Mouse (Mus musculus) CD4-positive helper T cell, adult 2 months (primary cell): ENCODE measurements around the gene Tln2.
"Not testable (repeated sequence)": the region's sequence is repeated elsewhere in the genome, so short reads cannot be mapped to it uniquely, and the experiment has no call there.

ENCODE experiments used
- DNase-seq: peaks from one replicate; pipeline ENCODE4 v3.0.0-alpha.2; 2012; ENCODE audit warnings: low read depth, missing footprints, low spot score

Tln2 gene

GRCm38 (mm10) chr9:67362053-67362452 lies 197.4 kb downstream of the Tln2 start:
- DNase-seq: no peak

- no peak for DNase-seq
Observed at GRCm38 (mm10) chr9:67361511-67361910, 198.0 kb downstream of the Tln2 start.

DNA sequence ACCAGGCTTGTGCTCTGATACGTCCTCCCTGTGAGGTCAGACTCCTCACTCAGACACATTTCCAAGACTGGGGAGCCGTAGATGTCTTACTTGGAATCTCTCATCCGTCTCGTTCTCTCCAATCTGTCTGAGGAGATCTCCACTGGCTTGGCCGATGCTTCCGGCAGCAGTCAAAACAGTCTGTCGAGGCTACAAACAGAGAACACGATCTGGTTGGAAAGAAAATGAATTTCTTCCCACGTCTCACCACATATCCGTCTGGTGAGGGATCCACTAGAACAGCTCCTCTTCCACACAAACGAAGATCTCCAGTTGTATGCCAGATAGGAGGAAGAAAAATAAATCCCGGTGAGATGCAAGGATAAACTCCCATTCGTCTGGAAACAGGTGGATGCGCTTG lies 205.1 kb downstream of the Tln2 start:
- DNase-seq: no peak

DNA sequence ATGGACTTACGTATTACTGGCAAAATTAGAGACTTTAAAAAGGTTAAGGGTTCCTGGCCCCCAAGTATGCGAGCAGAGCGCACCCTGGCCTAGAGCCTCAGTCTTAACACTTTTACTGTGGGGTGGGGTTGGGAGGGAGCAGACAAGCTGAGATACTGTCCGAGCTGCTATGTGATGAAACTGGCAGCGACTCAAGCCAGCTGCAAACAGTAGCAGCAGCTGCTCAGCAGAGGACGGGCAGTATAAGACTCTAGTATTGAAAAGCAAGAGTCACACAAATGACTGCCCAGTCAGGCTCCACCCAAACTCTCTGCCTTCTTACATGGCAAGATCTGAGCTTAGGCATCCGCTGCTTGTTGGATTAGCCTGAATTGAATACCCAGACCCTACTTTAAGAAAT lies 206.1 kb downstream of the Tln2 start:
- no peak for DNase-seq

- no peak for DNase-seq
Observed at GRCm38 (mm10) chr9:67348983-67349382, 210.5 kb downstream of the Tln2 start.

- no peak for DNase-seq
Observed at GRCm38 (mm10) chr9:67347184-67347583, 212.3 kb downstream of the Tln2 start.

- no peak for DNase-seq
Observed at GRCm38 (mm10) chr9:67331281-67331680, 228.2 kb downstream of the Tln2 start.

DNA sequence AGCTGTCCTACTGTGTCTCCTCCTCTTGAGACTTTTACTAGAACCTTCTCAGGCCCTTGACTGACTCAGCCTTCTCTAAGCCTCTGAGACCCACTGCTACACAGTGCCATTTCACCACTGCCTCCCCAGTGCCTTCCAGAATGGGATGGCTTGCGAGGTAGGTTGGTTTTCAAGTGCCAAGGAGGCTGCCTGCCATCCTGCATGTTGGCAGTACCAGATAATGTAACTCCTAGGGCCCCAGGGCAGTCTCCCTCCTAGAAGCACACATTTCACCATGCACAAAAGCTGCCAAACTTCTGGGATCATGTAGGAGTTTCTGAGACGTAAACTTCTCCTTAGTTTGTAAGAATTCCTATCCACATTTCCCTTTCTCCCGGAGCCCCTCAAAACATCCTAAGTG lies 231.1 kb downstream of the Tln2 start:
- no peak for DNase-seq

DNA sequence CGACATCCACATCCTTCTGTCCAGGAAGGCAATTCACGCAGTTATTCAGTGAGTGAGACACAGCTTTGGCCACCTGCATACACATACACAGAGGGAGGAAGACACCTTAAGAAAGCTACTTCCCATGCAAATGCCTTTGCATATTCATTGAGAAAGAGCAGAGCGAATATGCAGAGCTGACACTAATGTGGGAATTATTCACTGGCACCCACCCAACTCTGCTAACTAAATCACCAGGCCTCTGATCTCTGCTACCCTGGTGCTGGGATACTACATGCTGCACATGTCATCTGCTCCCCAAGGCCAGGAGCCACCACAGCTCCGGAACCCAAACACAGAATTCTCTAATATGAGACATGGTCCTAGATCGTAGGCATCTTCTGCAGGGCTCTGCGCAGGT lies 237.6 kb downstream of the Tln2 start:
- DNase-seq: no peak

DNA sequence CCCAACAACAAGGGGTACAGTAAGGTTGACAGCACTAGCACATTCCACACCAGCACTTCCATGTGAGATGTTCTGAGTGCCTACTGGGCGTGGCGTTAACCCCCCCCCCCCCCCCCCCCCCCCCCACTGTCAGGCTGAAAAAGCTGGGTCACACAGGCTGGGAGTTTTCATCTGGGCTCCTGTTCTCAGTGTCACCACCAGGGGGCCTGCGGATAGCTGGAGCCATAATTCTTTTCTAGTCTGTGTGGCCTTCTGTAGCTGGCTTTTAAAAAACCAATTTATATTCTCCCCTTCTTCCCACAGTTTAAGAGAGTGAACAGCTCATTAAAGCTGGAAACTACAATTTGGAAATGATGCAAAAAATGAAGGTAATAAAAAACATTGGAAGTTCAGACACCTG lies 244.1 kb downstream of the Tln2 start:
- peak; percentile 3 for DNase-seq

DNA sequence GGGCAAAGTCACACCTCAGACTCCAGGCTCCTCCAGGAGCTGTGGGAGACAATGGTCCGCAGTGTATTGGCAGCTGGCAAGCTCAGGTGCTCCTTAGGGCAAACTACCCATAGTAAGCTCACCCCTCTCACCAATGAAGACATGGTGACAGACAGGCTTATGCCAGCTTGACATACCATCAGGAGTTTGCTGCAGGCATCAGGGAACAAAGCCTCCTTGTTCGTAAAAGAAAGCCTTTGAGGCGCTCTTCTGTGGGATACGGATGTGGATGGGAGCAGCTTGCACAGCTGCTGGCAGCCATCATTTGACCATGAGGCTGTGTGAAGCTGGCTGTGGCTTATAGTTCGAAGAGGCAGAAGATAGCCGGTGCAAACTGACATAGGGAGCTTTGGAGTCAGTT lies 254.5 kb downstream of the Tln2 start:
- no peak for DNase-seq

GRCm38 (mm10) chr9:67303986-67304385 lies 255.5 kb downstream of the Tln2 start:
- DNase-seq: no peak

DNA sequence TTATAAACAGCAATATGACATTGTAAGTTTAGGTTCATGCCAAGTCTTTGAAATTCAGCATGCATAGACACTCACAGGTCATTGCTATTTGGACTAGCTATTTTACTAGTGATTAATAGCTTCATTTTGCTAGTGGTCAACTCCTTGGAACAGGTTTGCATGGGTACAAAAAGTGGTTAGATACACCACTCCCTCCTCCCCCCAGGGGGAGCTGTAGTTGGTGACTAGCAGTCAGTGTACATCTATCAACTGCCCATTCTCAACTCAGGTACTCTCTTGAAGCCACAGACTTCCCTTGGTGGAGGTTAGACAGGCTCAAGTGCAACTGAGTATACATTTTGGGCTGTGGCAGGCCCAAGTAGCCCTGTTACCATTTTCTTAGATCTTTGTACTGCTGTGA lies 256.5 kb downstream of the Tln2 start:
- DNase-seq: no peak

DNA sequence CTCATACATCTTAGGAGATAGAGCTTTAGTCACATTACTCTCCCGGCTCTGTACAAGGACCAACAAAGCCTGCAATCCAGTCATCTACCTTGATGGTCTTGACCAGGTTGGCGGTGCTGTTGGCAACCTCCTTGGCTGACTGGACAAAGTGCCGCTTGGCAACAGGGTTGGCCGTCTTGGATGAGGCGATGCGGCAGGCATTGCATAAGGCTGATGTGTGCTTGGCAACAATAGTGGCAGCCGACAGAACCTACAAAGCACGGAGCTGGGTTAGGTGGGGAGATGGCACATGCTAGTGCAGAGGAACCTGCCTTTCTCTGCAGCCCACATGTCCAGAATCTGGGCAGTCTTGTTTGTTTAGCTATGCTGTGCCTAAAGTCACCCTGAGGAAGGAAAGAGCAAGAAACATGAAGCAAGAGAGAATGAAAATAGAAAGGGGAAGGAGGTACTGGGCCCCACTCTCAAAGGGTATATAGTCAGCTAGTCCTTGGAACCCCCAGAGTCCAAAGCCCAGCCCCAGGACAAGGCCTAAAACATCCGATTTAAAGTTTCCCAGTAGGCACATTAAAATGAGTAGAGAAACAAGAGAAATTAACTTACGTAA lies 257.0 kb downstream of the Tln2 start:
- no peak for DNase-seq

- DNase-seq: no peak
Observed at GRCm38 (mm10) chr9:67301571-67301970, 257.9 kb downstream of the Tln2 start.

GRCm38 (mm10) chr9:67300769-67301168 lies 258.7 kb downstream of the Tln2 start:
- no peak for DNase-seq

- no peak for DNase-seq
Observed at GRCm38 (mm10) chr9:67300346-67300745, 259.2 kb downstream of the Tln2 start.

- DNase-seq: no peak
Observed at GRCm38 (mm10) chr9:67299164-67299563, 260.3 kb downstream of the Tln2 start.

- no peak for DNase-seq
Observed at GRCm38 (mm10) chr9:67297236-67297889, 262.1 kb downstream of the Tln2 start.

GRCm38 (mm10) chr9:67287457-67287856 lies 272.0 kb downstream of the Tln2 start:
- DNase-seq: no peak

DNA sequence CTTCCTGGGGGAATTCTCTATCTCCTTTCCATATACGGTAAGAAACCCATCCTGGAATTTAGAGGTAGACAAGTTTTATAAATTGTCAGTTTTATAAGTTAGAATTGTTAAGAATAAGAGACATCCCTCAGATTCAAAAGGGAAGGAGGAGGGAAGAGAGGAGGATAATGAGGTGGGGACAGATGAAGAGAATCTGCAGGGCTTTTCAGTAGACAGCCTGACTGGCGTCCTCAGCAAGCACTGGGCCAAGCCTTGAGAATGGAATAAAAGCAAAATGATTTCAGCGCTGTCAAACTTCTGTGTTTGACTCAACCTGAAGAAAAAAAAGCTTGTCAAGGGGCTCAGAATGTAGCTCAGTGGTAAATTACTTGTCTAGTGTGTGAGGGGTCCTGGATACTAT lies 272.7 kb downstream of the Tln2 start:
- DNase-seq: no peak

DNA sequence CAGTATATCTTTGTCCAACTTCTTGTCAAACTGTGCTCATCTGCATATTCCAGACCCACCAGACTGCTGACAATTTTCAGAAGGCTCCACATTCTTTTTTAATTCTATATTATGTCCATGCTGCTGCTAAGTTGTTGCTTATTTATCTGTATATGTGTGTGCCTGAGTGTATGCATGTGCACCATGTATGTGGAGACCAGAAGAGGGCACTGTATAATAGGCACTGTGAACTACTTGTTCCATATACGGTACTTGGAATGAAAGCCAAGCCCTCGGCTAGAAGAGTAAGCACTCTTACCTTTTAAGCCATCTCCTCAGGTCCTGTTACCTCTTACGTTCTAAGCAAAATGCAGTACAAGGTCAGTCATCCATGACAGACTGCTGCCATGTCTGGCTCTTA lies 274.0 kb downstream of the Tln2 start:
- DNase-seq: no peak

GRCm38 (mm10) chr9:67281812-67282211 lies 277.7 kb downstream of the Tln2 start:
- DNase-seq: no peak

- DNase-seq: not testable (repeated sequence)
Observed at GRCm38 (mm10) chr9:67280311-67280710, 279.2 kb downstream of the Tln2 start.
